Mouse (Mus musculus): ENCODE data around the gene Psmc6.

Gene Psmc6

GRCm38 (mm10) chr14:45364211-45365195 is 34.9 kb downstream of the Psmc6 start:
- DNase-seq: no peak

GRCm38 (mm10) chr14:45365196-45365587 is 35.6 kb downstream of the Psmc6 start:
- DNase-seq: no peak

GRCm38 (mm10) chr14:45378771-45379170 is 49.2 kb downstream of the Psmc6 start:
- DNase-seq: no peak

GRCm38 (mm10) chr14:45380756-45381155 is 51.2 kb downstream of the Psmc6 start:
- no peak for DNase-seq

GRCm38 (mm10) chr14:45382912-45383311 is 53.3 kb downstream of the Psmc6 start:
- no peak for DNase-seq

- DNase-seq: no peak
Observed at GRCm38 (mm10) chr14:45385596-45385995, 56.0 kb downstream of the Psmc6 start.

GRCm38 (mm10) chr14:45387480-45387879 is 57.9 kb downstream of the Psmc6 start:
- no peak for DNase-seq

GRCm38 (mm10) chr14:45388345-45389181 is 59.0 kb downstream of the Psmc6 start:
- peak; percentile 67 to 74 for DNase-seq

- DNase-seq: no peak
Observed at GRCm38 (mm10) chr14:45389194-45389593, 59.6 kb downstream of the Psmc6 start.
